Mouse (Mus musculus) forebrain, embryonic 14.5 days (tissue): ENCODE measurements around the gene Insr. TPM values are rescaled to one million over a fixed set of nuclear protein-coding genes. Genes with fewer than 3 reads are reported as not detected.
"Not testable (repeated sequence)": the region's sequence is repeated elsewhere in the genome, so short reads cannot be mapped to it uniquely, and the experiment has no call there.

ENCODE experiments used
- ATAC-seq: fragments of 200-750 bp; cut with Nextera tagmentation; 2 replicates; pipeline ENCODE4 v1.8.0; 2017; ENCODE audit warnings: mild to moderate bottlenecking, moderate library complexity
- DNase-seq: peaks from one replicate; pipeline ENCODE4 v3.0.0-alpha.2; 2015; ENCODE audit warnings: low spot score
- H3K27ac ChIP-seq: fragments of 300-500 bp; sonication (generic); 2 replicates; pipeline ENCODE4 v1.5.1; 2014; ENCODE audit warnings: low read depth, mild to moderate bottlenecking, control low read depth, low read length, moderate library complexity
- H3K27me3 ChIP-seq: fragments of 300-500 bp; sonication (generic); replicated peaks from 2 replicates; pipeline ENCODE4 v1.6.1; 2014; ENCODE audit warnings: low read length, control low read depth, mixed read lengths; ENCODE audit not compliant: control insufficient read depth, insufficient read depth
- H3K36me3 ChIP-seq: fragments of 300-500 bp; sonication (generic); 2 replicates; pipeline ENCODE4 v1.6.1; 2014; ENCODE audit warnings: low read length, control low read depth; ENCODE audit not compliant: control insufficient read depth, insufficient read depth
- H3K4me1 ChIP-seq: fragments of 300-500 bp; sonication (generic); 2 replicates; pipeline ENCODE4 v1.6.1; 2014; ENCODE audit warnings: antibody characterized with exemption, low read length, control low read depth; ENCODE audit not compliant: control insufficient read depth, insufficient read depth
- H3K4me2 ChIP-seq: fragments of 300-500 bp; sonication (generic); 2 replicates; pipeline ENCODE4 v1.6.1; 2014; ENCODE audit warnings: mild to moderate bottlenecking, control low read depth, low read length
- H3K4me3 ChIP-seq: fragments of 300-500 bp; sonication (generic); 2 replicates; pipeline ENCODE4 v1.5.1; 2014; ENCODE audit warnings: low read depth, low read length, control low read depth
- H3K9ac ChIP-seq: fragments of 300-500 bp; sonication (generic); 2 replicates; pipeline ENCODE4 v1.6.1; 2014; ENCODE audit warnings: mild to moderate bottlenecking, low read length, control low read depth, moderate library complexity
- H3K9me3 ChIP-seq: fragments of 300-500 bp; sonication (generic); replicated peaks from 2 replicates; pipeline ENCODE4 v1.6.1; 2016; ENCODE audit warnings: low read length, control low read depth, mixed read lengths; ENCODE audit not compliant: control insufficient read depth
- WGBS: fragments of 180-500 bp; shearing (Covaris S2); extraction: QIAGEN DNeasy Blood & Tissue Kit; methylation state at CpG from one replicate; pipeline ENCODE4 v1.1.7; 2014; 5-methylcytosine and 5-hydroxymethylcytosine counted together
- microRNA-seq: library from miRNA; unstranded; fragments of <30 nt; microRNA quantifications from one replicate; pipeline ENCODE4, GENCODE M21; 2016
- polyA plus RNA-seq: library from polyadenylated mRNA; unstranded; fragments of >200 nt; fragmentation: Nextera tagmentation; extraction: Ambion mirVana; gene quantifications from 2 replicates; pipeline ENCODE4 v1.2.1, GENCODE M21; 2014

Insr gene
- polyA plus RNA-seq, 1 experiment from 2014 or later: 33.6 TPM

DNA sequence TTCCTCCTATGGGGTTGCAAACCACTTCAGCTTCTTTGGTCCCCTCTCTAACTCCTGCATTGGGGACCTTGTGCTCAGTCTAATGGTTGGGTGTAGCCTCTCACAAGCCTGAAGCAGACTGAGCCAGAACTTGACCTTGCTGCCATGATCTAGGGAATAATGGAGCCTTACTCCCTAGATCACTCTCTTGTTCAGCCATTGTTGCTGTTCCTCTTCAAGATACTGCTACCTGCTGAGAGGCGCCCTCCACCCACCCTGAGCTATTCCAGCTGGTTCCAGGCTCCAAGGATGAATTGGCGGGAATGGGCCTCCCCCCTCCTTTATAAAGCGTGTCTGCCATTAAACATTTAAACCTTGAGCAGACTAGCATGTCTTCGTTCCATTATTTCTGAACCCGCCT lies 179.0 kb downstream of the Insr start:
- H3K27me3 ChIP-seq, H3K9me3 ChIP-seq, H3K27ac ChIP-seq, H3K4me1 ChIP-seq, H3K4me3 ChIP-seq, H3K9ac ChIP-seq, H3K4me2 ChIP-seq, DNase-seq, H3K36me3 ChIP-seq, ATAC-seq: not testable (repeated sequence)
- 87% methylated on average over 5 of the region's 5 CpGs for WGBS

Small RNA genes within 50 kb of the gene (microRNA-seq; reads per million reads assigned to microRNA genes)
- gene Gm25775: not detected

Other genes starting within 250 kb of the Insr start
- 0.28 TPM in 1 of 2 replicates, not detected in the other for gene A430078G23Rik, start 73.8 kb upstream of the Insr start, polyA plus RNA-seq
- 8.6 and 11.5 TPM in 2 replicates for gene Arhgef18, start 113.4 kb upstream of the Insr start, polyA plus RNA-seq
- gene Pex11g, start 188.1 kb upstream of the Insr start, polyA plus RNA-seq: 1.9 and 2.3 TPM in 2 replicates
- gene Tex45, start 191.2 kb upstream of the Insr start, polyA plus RNA-seq: 0.14 and 0.18 TPM in 2 replicates
- gene Zfp358, start 213.5 kb upstream of the Insr start, polyA plus RNA-seq: 66.2 and 66.5 TPM in 2 replicates
- 50.5 and 52.2 TPM in 2 replicates for gene Mcoln1, start 220.8 kb upstream of the Insr start, polyA plus RNA-seq
- gene Pnpla6, start 235.8 kb upstream of the Insr start, polyA plus RNA-seq: 16.7 and 20.7 TPM in 2 replicates